Mouse (Mus musculus) layer of hippocampus, postnatal 25 days (tissue): ENCODE results near the gene Crebzf. TPM values are rescaled to one million over a fixed set of nuclear protein-coding genes. Genes with fewer than 3 reads are reported as not detected.
A peak's percentile ranks its signal among the peaks of the same experiment; 100 is the strongest.

Experiments
- DNase-seq, 2 experiments: peaks; one replicate each; pipeline ENCODE4 v3.0.0; 2022; ENCODE audit warnings: mixed read lengths in 2 of 2, low spot score in 1 of 2; ENCODE audit errors: extremely low spot score in 1 of 2
- total RNA-seq, 2 experiments: library from RNA; stranded (reverse); gene quantifications; 2 replicates each; pipeline ENCODE4 v1.2.3; 2021

The Crebzf gene
- total RNA-seq = 10 to 100 TPM; 70.3 to 88.1 TPM

DNA sequence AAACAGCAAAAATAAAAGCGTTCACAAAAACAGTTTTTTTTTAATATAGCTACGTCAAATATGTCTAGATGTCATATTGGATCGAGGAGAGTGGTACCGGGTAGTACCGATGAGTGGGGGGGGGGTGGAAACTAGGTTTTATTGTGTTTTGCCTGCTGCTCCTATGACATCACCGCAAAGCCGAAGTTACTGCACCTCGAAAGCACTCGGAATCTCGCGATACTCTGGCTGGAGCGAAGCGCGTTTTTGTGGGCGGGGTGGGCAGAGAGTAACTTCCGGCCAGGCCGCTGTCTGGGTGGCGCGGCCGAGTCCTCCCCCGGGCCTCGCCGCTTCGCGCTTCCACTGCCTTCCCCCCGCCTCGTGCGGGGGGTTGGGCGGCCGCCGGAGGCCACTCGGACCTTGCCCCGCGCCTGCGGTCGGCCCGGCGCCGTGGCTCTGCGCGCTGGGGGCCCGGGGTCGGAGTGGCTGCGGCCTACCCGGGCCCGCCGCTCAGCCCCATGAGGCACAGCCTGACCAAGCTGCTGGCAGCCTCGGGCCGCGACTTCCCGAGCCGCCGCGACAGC is at the start of gene Crebzf:
Gene Crebzf (plus strand): TSS at position 212 of the 563 bp plus-strand sequence.
- peak; percentile 82 to 87 for DNase-seq

DNA sequence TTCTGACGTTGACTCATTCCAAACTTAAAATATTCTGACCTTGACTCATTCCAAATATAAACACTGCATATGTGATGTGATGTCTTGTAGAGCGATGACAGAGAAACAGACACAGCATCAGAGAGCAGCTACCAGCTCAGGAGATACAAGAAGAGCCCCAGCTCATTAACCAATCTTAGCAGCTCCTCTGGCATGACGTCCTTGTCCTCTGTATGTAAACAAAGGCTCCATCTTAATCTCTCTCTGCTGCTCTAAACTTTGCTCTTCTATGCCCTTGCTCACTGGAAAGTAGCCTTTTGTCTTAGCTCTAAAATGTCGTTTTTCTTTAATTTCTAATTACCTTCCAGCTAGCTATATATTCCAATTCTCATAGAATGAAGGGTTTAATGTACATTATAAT is 47.5 kb upstream of the Crebzf start:
- no peak for DNase-seq

- no peak for DNase-seq
Measured at GRCm38 (mm10) chr7:90395928-90396327, 46.6 kb upstream of the Crebzf start.

DNA sequence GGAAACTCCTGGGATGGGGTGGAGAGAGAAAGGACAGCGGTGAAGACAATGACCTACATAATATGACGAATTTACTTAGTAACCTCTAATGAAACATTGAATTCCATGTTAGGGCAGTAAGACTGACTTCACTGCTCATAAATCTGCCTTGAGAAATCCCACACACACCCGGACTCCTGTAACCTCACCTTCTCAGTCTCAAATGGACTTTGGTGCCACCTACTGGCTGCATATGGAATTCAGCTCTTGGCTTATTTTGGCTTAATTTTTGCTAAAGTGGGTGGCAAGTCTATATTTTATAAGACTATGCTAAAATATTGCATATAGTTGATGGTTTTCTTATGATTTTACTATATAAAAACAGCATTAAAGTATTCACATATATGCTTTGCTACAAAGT is 32.6 kb upstream of the Crebzf start:
- peak; percentile 46 to 75 for DNase-seq

DNA sequence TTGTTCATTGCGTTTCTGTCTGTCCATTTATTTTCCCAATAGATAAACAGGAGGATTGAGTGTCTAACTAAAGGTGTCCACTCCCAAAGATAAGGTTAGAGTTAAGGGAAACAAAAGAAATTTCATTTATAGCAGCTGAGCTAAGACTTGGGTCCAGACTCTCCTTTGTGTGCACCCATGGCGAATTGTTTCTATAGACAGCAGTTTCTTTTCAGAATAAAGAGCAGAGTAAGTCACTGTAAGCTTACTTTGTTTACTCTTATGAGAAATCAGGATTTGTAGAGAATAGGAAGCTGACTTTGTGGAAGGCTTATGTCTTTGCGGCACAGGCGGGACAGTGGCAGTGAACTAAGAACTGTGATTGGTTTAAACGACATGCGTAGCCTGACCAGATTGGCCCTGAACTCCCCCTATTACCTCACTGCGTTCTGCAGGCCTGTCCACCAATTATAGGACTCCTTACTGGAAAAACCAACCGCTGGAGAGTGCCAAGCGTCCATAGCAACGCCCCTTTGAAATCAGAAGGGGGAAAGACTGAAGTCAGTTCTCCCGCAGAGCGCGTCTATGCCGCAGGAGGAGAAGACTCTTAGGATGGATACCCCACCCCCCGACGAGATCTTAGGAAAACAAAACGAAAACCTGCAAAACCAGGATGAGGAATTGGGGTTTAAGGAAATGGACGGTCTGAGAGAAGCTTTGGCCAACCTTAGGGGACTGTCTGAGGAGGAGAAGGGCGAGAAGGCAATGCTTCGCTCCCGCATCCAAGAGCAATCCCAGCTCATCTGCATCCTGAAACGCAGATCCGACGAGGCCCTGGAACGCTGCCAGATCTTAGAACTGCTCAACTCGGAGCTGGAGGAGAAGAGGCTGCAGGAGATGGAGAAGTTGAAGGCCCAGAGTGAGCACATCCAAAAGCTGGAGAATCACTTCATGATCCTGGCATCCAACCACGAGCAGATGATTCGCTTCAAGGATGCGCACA is 16.2 kb upstream of the Crebzf start, which contains the start of gene Ccdc89:
Gene Ccdc89 (plus strand): TSS at position 558 of the 982 bp plus-strand sequence.
- peak; percentile 32 to 57 for DNase-seq

- no peak for DNase-seq
Measured at GRCm38 (mm10) chr7:90427006-90427405, 15.5 kb upstream of the Crebzf start.

DNA sequence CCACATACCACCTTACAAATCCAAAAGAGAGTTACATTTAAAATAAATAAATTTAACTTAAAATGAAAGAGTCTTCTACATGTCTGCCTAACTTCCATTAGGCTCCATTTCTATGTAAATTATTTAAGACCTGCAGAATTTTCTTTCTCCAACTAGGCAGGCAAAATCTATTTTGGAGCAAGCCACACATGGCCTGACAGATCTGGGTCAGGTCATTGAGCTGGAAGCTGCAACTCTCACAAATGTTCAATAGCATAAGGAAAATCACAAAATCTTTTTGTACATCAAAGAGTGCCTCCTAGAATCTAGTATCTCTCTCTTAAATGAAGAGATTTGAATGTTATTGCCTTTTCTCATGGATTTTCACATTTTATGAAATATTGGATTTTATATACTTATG is 10.3 kb upstream of the Crebzf start:
- no peak for DNase-seq

DNA sequence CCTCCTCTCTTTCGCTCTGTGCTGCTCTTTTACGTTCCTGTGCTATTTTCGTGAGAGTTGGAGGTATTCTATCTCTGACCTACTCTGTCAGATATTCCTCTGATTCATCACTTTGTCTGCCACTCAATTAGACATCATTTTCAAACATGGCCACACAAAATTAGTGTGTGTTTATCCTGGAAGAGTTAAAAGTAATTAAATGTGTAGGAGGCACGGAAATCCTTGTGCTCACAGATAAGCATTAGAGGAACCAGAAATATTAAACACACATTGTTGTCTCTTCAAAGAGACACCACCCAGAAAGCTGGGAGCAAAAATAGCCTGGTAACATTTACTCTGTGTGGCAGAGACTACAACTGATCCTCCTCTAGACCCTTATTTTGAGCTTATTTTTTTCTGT is 2.5 kb upstream of the Crebzf start:
- no peak for DNase-seq

GRCm38 (mm10) chr7:90442070-90442469 is 459 bp upstream of the Crebzf start:
- no peak for DNase-seq

DNA sequence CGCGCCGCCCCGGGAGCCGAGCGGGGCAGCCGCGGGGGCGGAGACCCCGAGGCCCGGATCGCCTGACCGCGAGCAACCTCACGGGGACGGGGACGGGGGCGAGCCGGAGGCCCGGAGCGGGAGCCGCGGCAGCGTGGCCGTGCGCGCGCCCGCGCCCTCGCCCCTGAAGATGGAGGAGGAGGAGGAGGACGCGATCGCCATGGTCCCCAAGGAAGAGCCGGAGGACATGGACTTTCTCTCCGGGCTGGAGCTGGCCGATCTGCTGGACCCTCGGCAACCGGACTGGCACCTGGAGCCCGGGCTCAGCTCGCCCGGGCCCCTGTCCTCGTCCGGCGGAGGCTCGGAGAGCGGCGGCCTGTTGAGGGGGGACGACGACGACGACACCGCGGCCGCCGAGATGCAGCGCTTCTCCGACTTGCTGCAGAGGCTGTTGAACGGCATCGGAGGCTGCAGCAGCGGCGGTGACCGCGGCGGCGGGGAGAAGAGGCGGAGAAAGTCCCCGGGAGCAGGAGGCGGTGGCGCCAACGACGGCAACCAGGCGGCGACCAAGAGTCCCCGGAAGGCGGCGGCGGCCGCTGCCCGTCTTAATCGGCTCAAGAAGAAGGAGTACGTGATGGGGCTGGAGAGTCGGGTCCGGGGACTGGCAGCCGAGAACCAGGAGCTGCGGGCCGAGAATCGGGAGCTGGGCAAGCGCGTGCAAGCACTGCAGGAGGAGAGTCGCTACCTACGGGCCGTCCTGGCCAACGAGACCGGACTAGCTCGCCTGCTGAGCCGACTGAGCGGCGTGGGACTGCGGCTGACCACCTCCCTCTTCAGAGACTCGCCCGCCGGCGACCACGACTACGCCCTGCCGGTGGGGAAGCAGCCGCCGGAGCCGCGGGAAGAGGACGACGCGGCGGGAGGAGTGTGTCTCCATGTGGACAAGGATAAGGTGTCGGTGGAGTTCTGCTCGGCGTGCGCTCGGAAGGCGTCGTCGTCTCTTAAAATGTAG is 867 bp downstream of the Crebzf start:
- peak; percentile 53 to 65 for DNase-seq

GRCm38 (mm10) chr7:90444206-90444605 is 1.7 kb downstream of the Crebzf start:
- no peak for DNase-seq

GRCm38 (mm10) chr7:90456149-90456844 is 13.8 kb downstream of the Crebzf start:
- DNase-seq = no peak

DNA sequence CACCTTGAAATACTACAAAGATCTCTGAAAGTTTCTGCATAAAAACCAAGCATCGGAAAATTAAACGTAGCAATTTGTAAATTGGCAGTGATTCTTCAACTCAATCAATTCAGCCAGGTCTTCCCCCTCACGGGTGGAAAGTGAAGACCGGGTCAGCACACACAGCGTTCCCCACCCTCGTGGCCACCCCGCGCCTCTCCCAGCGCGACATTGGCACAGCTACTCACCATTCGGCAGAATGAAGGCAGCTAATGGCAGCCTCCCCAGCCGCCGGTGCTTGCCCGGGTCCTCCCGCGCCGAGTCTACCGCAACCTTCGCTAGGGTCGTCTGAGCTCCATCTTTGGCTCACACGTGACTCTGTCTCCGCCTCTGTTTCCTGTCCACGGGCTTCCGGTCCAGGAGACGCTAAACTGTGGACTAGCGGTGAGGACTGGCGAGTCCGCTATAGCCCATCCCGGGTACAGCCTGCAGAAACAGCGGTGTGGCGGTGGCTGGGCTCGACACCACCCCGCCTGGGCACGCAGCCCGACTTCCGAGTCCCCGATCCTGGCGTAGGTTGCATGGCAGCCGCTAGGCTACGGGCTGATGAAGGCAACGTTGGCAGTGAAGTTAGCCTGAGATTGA is 14.4 kb downstream of the Crebzf start, which contains the start of gene Tmem126a:
Gene Tmem126a (minus strand): TSS at position 385 of the 624 bp plus-strand sequence.
- peak; percentile 62 to 70 for DNase-seq

GRCm38 (mm10) chr7:90457517-90457916 is 15.0 kb downstream of the Crebzf start:
- DNase-seq = no peak

DNA sequence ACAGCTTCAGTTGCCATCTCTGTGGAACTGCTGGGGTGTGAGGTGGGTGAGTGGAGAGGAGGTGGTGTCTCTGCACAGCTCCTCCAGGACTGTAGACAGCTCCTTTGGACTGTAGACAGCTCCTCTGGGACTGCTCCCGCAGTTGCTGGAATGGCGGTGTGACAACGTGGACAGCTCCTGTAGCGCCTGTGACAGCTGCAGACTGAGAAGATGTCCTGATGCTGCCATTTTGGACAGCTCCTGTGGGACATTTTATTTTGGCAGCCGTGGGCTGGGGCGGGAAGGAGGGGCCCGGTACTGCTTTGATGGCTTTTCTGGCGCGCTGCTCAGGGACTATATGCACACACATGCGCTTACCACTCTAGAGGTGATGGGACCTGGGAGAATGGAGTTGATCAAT is 17.8 kb downstream of the Crebzf start:
- no peak for DNase-seq

GRCm38 (mm10) chr7:90460930-90461329 is 18.4 kb downstream of the Crebzf start:
- no peak for DNase-seq

DNA sequence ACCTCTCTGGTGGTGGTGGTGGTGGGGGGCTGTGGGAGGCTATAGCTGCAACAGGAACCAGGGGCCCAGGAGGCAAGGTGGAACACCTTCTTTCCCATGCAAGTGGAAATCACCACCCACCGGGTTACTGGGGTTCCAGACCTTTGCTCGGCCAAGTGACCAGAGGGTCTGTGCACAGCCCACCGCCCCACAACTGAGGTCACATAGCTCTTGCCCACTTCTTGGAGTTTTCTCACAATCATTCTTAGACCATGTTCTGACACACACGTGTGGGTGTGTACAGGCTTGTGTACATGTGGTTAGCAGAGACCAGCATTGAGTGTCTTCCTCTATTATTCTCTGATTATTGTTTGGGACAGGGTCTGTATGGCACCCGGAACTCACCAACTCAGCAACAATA is 18.9 kb downstream of the Crebzf start:
- no peak for DNase-seq

GRCm38 (mm10) chr7:90473511-90473910 is 31.0 kb downstream of the Crebzf start:
- no peak for DNase-seq

DNA sequence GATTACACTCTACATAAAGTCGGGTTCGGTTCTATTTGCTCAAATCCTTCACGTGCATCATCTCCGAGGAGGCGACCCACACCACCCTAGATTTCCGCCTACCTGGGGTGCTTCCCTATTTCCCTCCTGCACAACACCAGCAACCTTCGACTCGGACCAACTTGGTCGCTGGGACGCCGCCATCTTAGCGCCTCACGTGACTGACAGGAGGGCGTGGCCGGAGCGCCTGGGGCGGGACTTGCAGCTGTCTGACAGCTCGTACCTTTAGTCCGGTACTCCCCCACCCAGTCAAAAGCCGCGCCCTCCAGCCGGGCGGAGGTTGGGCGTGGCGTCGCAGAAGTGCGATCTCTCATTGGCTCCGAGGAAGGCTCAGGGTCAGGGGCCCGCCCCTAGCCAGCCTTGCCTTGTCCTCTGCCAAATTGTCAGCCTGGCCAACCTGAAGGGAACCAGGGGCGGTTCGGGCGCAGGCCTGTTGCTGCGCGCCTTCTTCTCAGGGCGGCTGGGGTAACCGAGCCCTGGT is 33.3 kb downstream of the Crebzf start, which contains the start of gene Tmem126b:
Gene Tmem126b (minus strand): TSS at position 209 of the 520 bp plus-strand sequence.
- peak; percentile 92 to 94 for DNase-seq
